In genomic region chr19:5510031-5511026, GRCm38 (mm10) we compare ENCODE assay signal across 8 mouse cellular contexts. TPM values are rescaled to one million over a fixed set of nuclear protein-coding genes. Genes with fewer than 3 reads are reported as not detected.
DNase-seq lines count a peak whose midpoint lies in the region; ATAC-seq and TF ChIP-seq lines count a peak whose summit lies in the region.

Gene Snx32 (minus strand): TSS chr19:5510538.

- ATAC-seq in activated CD4-positive, CD25-positive, alpha-beta regulatory T cell, adult 4 months: peak; percentile 97
- ATAC-seq in megakaryocyte progenitor cell, adult 5-6 weeks (replicated peaks; ENCODE audit: poor library complexity): peak; percentile 94

- TF ChIP-seq POLR2A in cortical plate, adult 2 months (IDR thresholded peaks at IDR 0.05; ENCODE audit: extremely low read depth, insufficient read depth, low read length): peak; percentile 84

- peak within 1 kb of the TSS; percentile 26 for H3K27ac ChIP-seq in cortical plate, adult 2 months (ENCODE audit: insufficient read depth, low read length)

- peak; percentile 96 to 99 for DNase-seq in gastrocnemius, adult 8-10 months (ENCODE audit: low spot score in 2 of 2)
- DNase-seq in hindlimb bud, embryonic 11.5 days (ENCODE audit: extremely low spot score, low read depth, low spot score): peak; percentile 95
- peak; percentile 99 for DNase-seq in left cerebral cortex, adult 9 months (ENCODE audit: low spot score in 2 of 2)
- DNase-seq in right cerebral cortex, postnatal 14 days: peak; percentile 99
- peak; percentile 89 to 97 for DNase-seq in urinary bladder, postnatal 36 days (ENCODE audit: low spot score in 2 of 2)

- no peak for TF ChIP-seq CTCF in cortical plate, adult 2 months (IDR thresholded peaks at IDR 0.05; ENCODE audit: extremely low read depth, insufficient read depth, low read length)

- H3K4me3 ChIP-seq in cortical plate, adult 2 months (ENCODE audit: insufficient read depth, low read length): peak within 1 kb of the TSS; percentile 47

- 0 out of 2 replicates have a peak, but pooled peaks cover 2% of the 10 kb centered on the region for H3K4me1 ChIP-seq in cortical plate, adult 2 months (ENCODE audit: control insufficient read depth, insufficient read depth, low read length)

RNA-seq across cellular contexts. Expression of gene Snx32, which starts in this region (rescaled TPM):
- 10 to 100 TPM; 16.3 to 18.4 TPM for polyA plus RNA-seq in activated CD4-positive, CD25-positive, alpha-beta regulatory T cell, adult 4 months (2017; shearing (Covaris generic))
- polyA plus RNA-seq in cortical plate, adult 2 months (2012; rRNA removed): 150 and 162 TPM in 2 replicates
- total RNA-seq in gastrocnemius, adult 8-10 months (2022): 1 to 10 TPM; 5.3 to 6.4 (median 5.9) TPM
- total RNA-seq in megakaryocyte progenitor cell, adult 5-6 weeks (2015): 0.73 and 2.8 TPM in 2 replicates
- total RNA-seq in megakaryocyte progenitor cell, adult 5-6 weeks (2017): 1.7 and 1.9 TPM in 2 replicates

Comparison
In these comparisons a context has a peak if more than half of its experiments do, and no peak if none do; other contexts are left out.
1. Peak in every context shown above with its lines: DNase-seq, ATAC-seq, H3K4me3 ChIP-seq and H3K27ac ChIP-seq.